21 mouse cellular contexts compared by ENCODE assay signal in genomic region chr12:73255006-73255405, GRCm38 (mm10).
"Had no signal": no experiment of that assay in that cellular context is flagged by ENCODE, and none has a peak within 500 bp of the region (broad histone marks: within the 10 kb centered on the region; RNA-seq: fewer than 3 reads in every experiment).

No protein-coding gene starts in this region.

- H3K4me1 ChIP-seq: limb, embryonic 12.5 days; limb, embryonic 15.5 days; midbrain, embryonic 10.5 days; midbrain, embryonic 13.5 days; neural tube, embryonic 13.5 days had no signal

- H3K9me3 ChIP-seq: limb, embryonic 12.5 days; limb, embryonic 15.5 days; midbrain, embryonic 10.5 days; midbrain, embryonic 13.5 days; neural tube, embryonic 13.5 days had no signal

- H3K4me3 ChIP-seq: limb, embryonic 12.5 days; limb, embryonic 15.5 days; midbrain, embryonic 10.5 days; midbrain, embryonic 13.5 days; myocyte; neural tube, embryonic 13.5 days had no signal

- H3K27ac ChIP-seq: limb, embryonic 12.5 days; limb, embryonic 15.5 days; liver, embryonic 14.5 days; macrophage; midbrain, embryonic 10.5 days; midbrain, embryonic 13.5 days; neural tube, embryonic 13.5 days had no signal

- H3K9ac ChIP-seq: limb, embryonic 12.5 days; limb, embryonic 15.5 days; liver, embryonic 14.5 days; liver, postnatal 0 days; lung, embryonic 14.5 days; midbrain, embryonic 13.5 days; neural tube, embryonic 13.5 days had no signal

- H3K36me3 ChIP-seq: limb, embryonic 12.5 days; limb, embryonic 15.5 days; midbrain, embryonic 10.5 days; midbrain, embryonic 13.5 days; neural tube, embryonic 13.5 days had no signal

- H3K27me3 ChIP-seq: limb, embryonic 12.5 days; limb, embryonic 15.5 days; midbrain, embryonic 13.5 days; neural tube, embryonic 13.5 days had no signal

- ATAC-seq: liver, postnatal 0 days; lung, postnatal 0 days; midbrain, embryonic 13.5 days; midbrain, embryonic 16.5 days had no signal

- DNase-seq: kidney, adult 9 months; kidney, postnatal 36 days; left cerebral cortex, postnatal 4 days; liver, postnatal 0 days; lung, embryonic 14.5 days; retina, postnatal 1 day; right cerebral cortex, postnatal 25 days; spleen, adult 18-20 months; thymus, adult 18-20 months; thymus, postnatal 25 days had no signal

- H3K4me2 ChIP-seq: limb, embryonic 12.5 days; limb, embryonic 15.5 days; liver, embryonic 11.5 days; lung, embryonic 14.5 days; midbrain, embryonic 13.5 days; neural tube, embryonic 13.5 days had no signal
